Mouse (Mus musculus): ENCODE measurements at regions not wholly inside any gene's neighbourhood (a gene's known extent, or its start where the extent isn't known, plus 50 kb on each side); places are given as distances from the start of the nearest gene placed in this dataset.

GRCm38 (mm10) chr16:15052389-15052923 lies 146.1 kb downstream of the Efcab1 start:
- TF ChIP-seq NELFE (IDR thresholded peaks at IDR 0.05; ENCODE audit: low read depth, low read length), result no peak
- TF ChIP-seq TCF12 (IDR thresholded peaks at IDR 0.05; ENCODE audit: low read depth, low read length), result no peak
- no peak for TF ChIP-seq BHLHE40 (IDR thresholded peaks at IDR 0.05; ENCODE audit: low read depth, low read length)
- TF ChIP-seq EP300 (IDR thresholded peaks at IDR 0.05; ENCODE audit: low read length), result no peak
- no peak for TF ChIP-seq CTCF (conservative IDR thresholded peaks at IDR 0.05 in 1 of 2, IDR thresholded peaks at IDR 0.05 in 1 of 2; ENCODE audit: low read depth in 2 of 2, low read length in 2 of 2)
- no peak for TF ChIP-seq POLR2A (IDR thresholded peaks at IDR 0.05; ENCODE audit: low read depth, low read length)
- TF ChIP-seq ZC3H11A (IDR thresholded peaks at IDR 0.05; ENCODE audit: low read depth, low read length), result no peak
- no peak for TF ChIP-seq ZKSCAN1 (IDR thresholded peaks at IDR 0.05; ENCODE audit: borderline replicate concordance, low read depth, low read length)
- TF ChIP-seq USF1 (IDR thresholded peaks at IDR 0.05; ENCODE audit: low read depth, low read length), result no peak
- no peak for TF ChIP-seq JUND (conservative IDR thresholded peaks at IDR 0.05; ENCODE audit: low read depth, low read length)
- TF ChIP-seq POLR2AphosphoS2 (IDR thresholded peaks at IDR 0.05; ENCODE audit: low read depth, low read length), result no peak

Measured in CH12.LX (cell line).